Mouse (Mus musculus): Measurements from ENCODE around the gene Rnf157.
"Not testable (repeated sequence)": the region's sequence is repeated elsewhere in the genome, so short reads cannot be mapped to it uniquely, and the experiment has no call there.

Rnf157 gene

GRCm38 (mm10) chr11:116376945-116377661 lies 35.7 kb downstream of the Rnf157 start:
- DNase-seq: no peak

DNA sequence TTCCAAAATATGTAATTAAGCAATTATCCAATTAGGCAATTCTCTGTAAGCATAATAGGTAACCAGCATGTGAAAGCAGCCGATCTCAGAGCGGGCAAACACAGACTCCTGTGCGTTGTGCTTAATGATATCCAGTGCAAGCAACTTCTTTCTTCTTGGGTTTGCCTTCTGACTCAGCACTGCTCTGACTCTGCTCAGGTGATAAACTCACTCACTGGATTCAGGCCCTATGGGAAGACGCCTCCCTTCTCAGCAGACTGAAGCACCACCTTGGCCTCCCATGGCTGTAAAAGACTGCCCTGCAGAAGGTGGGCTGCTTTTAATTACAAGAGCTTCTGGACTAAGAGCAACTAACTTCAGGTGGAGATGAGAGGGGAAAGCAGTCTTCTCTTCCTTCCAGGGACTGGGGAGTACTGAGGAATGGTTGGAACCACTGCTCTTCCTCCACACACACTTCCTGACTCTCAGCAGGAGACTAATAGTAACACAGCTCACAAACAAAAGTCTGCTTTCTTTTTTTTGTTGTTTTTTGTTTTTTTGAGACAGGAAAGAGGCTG lies 40.9 kb downstream of the Rnf157 start:
- DNase-seq: no peak

DNA sequence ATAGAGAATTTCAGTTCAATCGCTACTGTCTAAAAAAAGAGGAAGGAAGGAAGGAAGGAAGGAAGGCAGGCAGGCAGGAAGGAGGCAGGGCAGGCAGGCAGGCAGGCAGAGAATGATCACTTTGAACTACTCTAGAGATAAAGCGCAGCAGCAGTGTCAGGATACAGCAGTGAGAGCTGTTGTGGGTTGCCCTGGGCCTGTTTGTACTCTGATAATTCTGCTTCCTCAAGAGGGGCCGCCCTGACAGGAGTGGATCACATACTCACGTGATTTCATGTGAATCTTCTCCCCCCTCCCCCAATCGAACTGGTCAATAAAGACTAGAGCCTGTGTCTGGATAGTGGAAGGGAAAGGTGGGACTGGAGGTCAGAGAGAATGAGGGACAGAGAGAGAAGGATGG lies 43.2 kb downstream of the Rnf157 start:
- DNase-seq: no peak

DNA sequence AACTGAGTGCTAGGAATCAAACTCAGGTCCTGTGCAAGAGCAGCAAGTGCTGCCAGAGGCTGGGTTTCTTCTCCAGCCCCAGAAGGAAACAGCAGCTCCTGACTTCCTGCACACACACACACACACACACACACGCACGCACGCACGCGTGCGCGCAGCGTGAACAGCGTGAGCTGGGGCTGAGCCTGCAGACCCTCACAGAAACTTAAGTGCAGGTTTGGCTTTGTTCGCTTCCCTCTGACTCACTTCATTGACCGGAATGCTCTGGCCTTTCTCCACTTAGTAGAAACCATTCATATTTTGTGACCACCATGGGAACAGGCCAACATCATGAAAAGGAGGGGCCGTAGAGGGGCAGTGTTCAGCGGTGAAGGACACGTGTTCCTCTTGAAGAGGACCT lies 43.8 kb downstream of the Rnf157 start:
- no peak for DNase-seq

GRCm38 (mm10) chr11:116368116-116368515 lies 44.7 kb downstream of the Rnf157 start:
- peak; percentile 74 for DNase-seq

- DNase-seq: no peak
These were observed 46.2 kb downstream of the Rnf157 start for GRCm38 (mm10) chr11:116366647-116367046.

DNA sequence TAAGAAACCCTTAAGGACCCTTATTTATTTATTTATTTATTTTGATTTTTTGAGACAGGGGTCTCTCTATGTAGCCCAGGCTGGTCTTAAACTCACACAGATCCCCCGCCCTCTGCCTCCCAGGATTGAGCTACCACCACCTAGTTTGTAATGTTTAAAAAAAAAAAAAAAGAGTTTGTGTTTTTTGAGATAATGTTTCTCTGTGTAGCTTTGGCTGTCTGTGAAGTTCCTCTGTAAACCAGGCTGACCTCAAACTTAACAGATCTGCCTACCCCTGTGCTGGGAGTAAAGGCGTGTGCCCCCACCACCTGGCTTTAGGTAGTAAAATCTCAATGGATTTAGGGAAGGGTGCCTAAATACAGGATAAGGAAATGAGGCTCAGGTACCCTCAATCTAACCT lies 46.7 kb downstream of the Rnf157 start:
- DNase-seq: no peak

DNA sequence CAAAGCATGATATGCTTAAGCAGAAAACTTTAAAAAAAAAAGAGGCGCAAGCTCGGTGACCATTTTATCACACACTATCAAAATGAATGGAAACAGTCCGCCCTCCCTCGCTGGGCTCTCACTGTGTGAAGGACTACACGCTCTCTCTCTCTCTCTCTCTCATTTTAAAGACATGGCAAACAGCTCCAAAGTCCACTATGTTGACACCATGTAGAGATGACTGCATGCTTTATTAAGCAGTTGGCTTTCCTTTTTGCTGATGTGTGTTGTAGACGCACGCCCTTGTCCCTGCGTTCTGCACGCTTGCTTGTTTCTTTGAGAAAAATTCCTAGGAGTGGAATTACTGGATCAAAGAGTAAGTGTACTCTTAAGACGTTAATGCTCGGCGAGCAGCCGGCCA lies 47.4 kb downstream of the Rnf157 start:
- DNase-seq: no peak

DNA sequence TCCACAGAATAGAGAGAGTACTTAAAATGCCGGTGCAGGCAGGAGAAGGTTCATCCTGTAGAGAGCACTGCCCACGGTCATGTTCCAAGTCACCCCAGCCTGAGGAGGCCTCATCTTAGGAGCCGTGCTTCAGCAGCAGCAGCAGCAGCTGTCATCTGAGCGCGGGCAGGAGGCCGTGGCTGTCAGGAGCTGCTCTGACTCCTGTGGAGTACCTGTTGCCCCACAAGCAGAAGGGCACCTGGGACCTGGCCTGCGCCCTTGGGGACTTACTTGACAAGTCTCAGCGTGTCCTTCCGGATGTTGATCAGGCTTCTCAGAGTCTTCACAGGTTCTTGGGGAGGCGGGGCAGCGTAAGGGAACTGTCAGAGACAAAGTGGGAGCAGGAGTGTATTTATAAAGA lies 50.8 kb downstream of the Rnf157 start:
- DNase-seq: no peak

- DNase-seq: not testable (repeated sequence)
These were observed 51.9 kb downstream of the Rnf157 start for GRCm38 (mm10) chr11:116360915-116361314.

DNA sequence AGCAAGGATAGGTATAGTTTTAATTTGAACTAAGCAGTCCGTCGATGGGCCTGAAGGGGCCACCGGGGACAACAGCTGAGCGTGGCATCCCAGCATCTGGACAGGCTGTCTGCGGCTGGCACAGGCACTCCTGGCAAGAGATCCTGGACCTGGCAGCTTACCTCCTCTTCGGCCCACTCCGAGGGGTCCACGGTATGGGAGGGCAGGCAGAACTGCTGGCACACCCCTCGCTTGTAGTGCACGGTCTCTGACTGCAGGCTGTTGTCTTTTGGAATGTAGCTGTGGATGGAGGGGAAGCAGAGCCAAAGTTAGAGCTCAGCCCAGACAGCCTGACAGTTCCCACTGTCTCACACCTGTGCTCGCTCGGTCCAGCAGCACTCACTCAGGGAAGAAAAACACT lies 53.2 kb downstream of the Rnf157 start:
- no peak for DNase-seq

DNA sequence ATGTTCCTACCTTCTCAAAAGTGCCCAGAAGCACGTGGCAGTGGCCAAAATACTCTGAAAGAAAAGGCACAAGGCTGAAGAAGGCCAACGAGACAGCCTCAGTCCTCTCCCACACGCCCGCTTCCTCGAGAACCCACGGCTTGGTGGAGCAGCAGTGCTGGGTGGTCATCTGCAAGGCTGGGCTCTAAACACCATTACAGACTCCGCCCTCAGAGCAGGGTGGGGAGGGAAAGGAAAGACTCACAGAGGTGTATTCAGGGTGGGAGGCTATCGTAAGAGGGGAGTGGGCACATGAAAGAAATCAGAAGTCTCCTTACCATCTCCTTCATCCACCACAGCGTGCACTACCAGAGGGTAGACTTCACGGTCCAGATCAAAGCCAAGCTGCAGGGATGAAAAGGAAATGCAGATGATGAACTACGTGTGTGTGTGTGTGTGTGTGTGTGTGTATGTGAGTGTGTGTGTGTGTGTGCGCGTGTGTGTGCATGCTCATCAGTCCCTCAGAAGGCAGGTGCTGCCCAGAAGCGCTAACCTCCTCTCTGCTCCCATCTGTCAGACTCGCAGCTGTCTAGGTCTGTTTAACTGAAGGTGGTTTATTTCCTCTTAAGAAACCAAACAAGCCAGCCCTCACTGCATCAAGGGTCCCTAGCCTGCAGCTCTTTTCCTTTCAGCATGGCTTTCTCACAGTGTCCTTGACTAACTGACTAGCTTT lies 53.8 kb downstream of the Rnf157 start:
- no peak for DNase-seq

DNA sequence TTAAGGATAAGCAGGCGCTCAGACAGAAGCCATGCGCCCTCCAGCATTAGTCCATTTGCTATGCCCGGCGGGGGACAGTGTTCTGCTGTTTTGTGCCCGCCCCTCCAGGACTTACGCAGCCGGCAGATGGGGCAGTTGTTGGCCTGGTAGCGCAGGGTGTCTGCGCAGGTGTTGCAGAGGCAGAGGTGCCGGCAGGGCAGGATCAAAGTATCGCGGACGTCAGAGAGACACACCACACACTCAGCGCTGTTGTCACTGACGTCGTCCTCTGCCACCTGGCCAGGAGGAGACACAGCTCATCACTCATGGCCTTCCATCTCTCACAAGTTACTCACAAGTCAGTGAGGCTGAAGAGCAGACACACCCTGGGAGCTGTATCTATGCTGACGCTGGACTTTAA lies 58.3 kb downstream of the Rnf157 start:
- DNase-seq: no peak

- no peak for DNase-seq
These were observed 59.3 kb downstream of the Rnf157 start for GRCm38 (mm10) chr11:116353535-116353934.

- DNase-seq: no peak
These were observed 61.5 kb downstream of the Rnf157 start for GRCm38 (mm10) chr11:116351294-116351693.

GRCm38 (mm10) chr11:116347955-116348354 lies 64.9 kb downstream of the Rnf157 start:
- DNase-seq: no peak

- no peak for DNase-seq
These were observed 65.8 kb downstream of the Rnf157 start for GRCm38 (mm10) chr11:116347012-116347411.

DNA sequence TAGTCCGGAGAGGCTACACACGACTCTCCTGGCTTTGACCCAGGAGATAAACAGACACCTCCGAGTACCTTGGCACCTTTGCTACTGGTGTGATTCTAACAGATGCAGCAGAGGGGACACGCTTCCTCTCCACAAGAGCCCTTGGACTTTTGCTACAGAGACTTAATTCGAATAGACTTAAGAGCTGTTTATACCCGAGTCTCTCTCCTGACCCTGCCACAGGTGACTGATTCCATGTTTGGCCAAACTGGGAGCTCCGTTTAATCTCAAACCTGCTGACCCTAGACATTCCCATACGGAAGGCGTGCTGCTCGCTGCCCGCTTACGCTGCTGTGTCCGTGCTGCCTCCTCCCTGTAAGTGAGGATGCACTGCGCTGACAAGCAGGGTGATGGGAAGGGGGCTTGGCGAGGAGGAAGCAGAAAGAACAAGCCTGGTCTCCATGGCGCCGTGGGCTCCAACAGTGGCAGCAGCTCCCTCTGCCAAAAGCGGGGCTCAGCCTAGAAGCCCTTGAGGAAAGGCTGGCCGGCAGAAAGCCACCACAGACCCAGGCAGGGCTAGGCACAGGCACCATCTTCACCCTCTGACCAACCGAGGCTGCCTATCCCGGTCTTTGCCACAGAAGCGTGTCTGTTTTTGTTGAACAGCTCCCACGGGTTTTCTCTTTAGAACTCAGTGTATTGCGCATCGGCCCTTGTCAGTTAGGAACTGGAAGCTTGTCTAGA lies 70.6 kb downstream of the Rnf157 start:
- DNase-seq: no peak

DNA sequence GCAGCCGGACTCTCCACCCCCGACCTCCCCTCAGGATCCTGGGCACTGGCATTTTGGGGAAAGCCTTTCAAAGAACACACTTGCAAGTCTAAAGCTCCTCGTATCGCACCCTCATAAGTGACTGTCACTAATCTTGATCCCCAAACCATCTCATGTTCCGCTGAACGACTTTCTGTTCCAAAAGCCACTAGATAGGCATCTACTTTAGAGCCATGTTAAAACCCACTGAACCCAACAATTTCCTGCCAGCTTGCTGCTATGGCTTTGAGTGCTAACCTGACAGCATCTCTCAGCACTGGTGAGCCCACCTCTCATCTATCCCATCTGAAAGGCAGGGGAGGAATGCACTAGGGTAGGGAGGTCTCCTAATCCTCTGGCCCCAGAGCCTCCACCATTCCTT lies 75.3 kb downstream of the Rnf157 start:
- DNase-seq: no peak

GRCm38 (mm10) chr11:116337000-116337399 lies 75.8 kb downstream of the Rnf157 start:
- no peak for DNase-seq

DNA sequence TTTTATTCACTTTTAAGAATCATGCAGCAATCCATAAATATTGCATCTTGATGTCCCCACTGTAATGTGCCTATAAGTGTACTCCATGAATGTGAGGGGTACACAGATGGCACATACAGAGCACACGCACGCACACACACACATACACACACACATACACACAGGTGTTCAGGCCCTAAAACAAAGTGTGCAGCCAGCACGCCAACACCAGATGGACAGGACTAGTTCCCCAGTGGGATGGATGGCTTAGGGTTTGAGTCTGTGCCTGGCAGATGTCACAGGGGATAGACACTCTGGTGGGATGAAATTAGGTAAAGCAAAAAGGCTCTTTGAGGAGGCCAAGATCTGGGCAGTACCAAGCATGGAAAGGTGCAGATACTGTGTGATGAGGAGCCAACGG lies 76.4 kb downstream of the Rnf157 start:
- DNase-seq: no peak

- DNase-seq: peak; percentile 96
These were observed 77.4 kb downstream of the Rnf157 start, which contains the start of gene Foxj1 for GRCm38 (mm10) chr11:116335244-116336036. Gene Foxj1, minus strand, starts transcription at chr11:116335399.

DNA sequence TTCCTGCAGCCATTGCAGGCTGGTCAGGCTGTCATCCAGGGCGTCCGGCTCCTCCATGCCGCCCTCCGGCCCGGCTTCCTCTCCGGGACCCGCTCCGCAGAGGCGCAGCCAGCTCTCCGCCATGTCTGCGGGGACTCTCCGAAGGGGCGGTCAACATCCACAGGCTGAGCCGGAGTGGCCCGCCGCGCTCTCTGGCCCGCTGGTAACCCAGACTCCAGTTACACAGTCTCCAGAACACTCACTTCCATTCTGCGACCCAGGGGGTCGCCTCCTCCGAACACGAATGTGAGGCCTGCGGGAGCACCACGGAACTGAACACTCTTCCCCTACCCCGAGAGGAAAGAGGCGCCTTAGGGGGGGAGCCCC lies 78.4 kb downstream of the Rnf157 start:
- DNase-seq: no peak

Data from right cerebral cortex, adult 18-20 months (tissue).